Mouse (Mus musculus) G1E (cell line): Measurements from ENCODE around the gene Ssh2. TPM values are rescaled to one million over a fixed set of nuclear protein-coding genes. Genes with fewer than 3 reads are reported as not detected.
A peak's percentile ranks its signal among the peaks of the same experiment; 100 is the strongest.

Experiments used
- ATAC-seq: 2 replicates; pipeline ENCODE4 v1.8.0; 2016; ENCODE audit warnings: mild to moderate bottlenecking; ENCODE audit not compliant: insufficient number of reproducible peaks, poor library complexity, low FRiP score, severe bottlenecking; ENCODE audit errors: extremely low read depth
- DNase-seq: peaks from one replicate; pipeline ENCODE4 v3.0.0; 2012; ENCODE audit warnings: low spot score
- H3K27me3 ChIP-seq: 2 replicates; pipeline ENCODE4 v1.6.1; 2012; ENCODE audit warnings: mild to moderate bottlenecking, low read length, inconsistent platforms; ENCODE audit not compliant: insufficient read depth
- H3K36me3 ChIP-seq: replicated peaks from 2 replicates; pipeline ENCODE3; 2012; ENCODE audit warnings: mild to moderate bottlenecking, inconsistent platforms
- H3K4me1 ChIP-seq: 2 replicates; pipeline ENCODE4 v1.6.1; 2012; ENCODE audit warnings: low read depth, low read length, inconsistent platforms, mixed read lengths; ENCODE audit not compliant: insufficient read depth
- H3K4me3 ChIP-seq: 2 replicates; pipeline ENCODE4 v1.5.1; 2012; ENCODE audit warnings: low read depth, mild to moderate bottlenecking, inconsistent platforms, low read length, moderate library complexity, mixed read lengths
- H3K9me3 ChIP-seq: replicated peaks from 2 replicates; pipeline ENCODE4 v1.6.1; 2012; ENCODE audit warnings: inconsistent platforms
- CTCF ChIP-seq: IDR thresholded peaks from 2 replicates; pipeline ENCODE4 v1.5.1; 2012; ENCODE audit warnings: low read depth, low read length, inconsistent platforms, mixed read lengths
- GATA1 ChIP-seq: IDR thresholded peaks from 2 replicates; pipeline ENCODE4 v1.6.1; 2012; ENCODE audit warnings: borderline replicate concordance, low read length, inconsistent platforms, mixed read lengths
- GATA2 ChIP-seq: IDR thresholded peaks from 2 replicates; pipeline ENCODE4 v1.6.1; 2012; ENCODE audit warnings: low read depth, low read length, inconsistent platforms, borderline replicate concordance
- POLR2AphosphoS5 ChIP-seq: IDR thresholded peaks from 2 replicates; pipeline ENCODE4 v1.6.1; 2012; ENCODE audit warnings: low read depth, low read length, inconsistent platforms; ENCODE audit not compliant: insufficient replicate concordance
- TAL1 ChIP-seq: conservative IDR thresholded peaks from 2 replicates; pipeline ENCODE4 v1.6.1; 2012; ENCODE audit warnings: low read depth, low read length, inconsistent platforms, mixed read lengths
- polyA plus RNA-seq: library from polyadenylated mRNA; stranded (reverse); fragments of >175 nt; gene quantifications from 2 replicates; pipeline ENCODE4 v1.2.3, GENCODE M21; 2012
- total RNA-seq, 2 experiments: library from RNA; stranded (forward) in 1 of 2; stranded (reverse) in 1 of 2; fragments of 200-1000 nt in 1 of 2; fragments of >200 nt in 1 of 2; fragmentation: Nextera tagmentation in 1 of 2; gene quantifications; 2 replicates each; pipeline ENCODE4 v1.2.3; 2014 to 2017

Ssh2 gene
- total and polyA plus RNA-seq, 3 experiments, result 15.1 to 34.6 (median 25.0) TPM

DNA sequence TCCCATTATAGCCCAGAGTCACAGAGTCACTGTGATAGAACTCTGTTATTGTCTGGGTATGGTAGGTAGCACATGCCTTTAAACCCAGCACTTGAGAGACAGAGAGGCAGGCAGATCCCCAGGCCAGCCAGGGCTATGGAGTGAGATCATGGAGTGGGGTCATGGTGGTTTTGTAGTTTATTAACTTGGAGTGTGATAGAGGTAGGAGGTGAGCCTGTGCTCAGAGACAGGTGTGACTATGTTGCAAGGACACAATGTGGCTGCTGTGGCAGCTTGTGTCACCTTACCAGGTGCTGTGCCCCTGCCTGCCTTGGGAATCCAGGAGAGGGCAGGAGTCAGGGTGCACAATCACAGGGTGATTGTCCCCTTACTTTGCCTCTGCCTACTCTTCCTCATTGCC, 279.4 kb downstream of the Ssh2 start:
- Histone ChIP-seq H3K9me3 (no peaks in the 10 kb centered on the region), H3K36me3 (peaks cover 50% of the 10 kb centered on the region), H3K4me3 (no peak overlapping the region), H3K4me1 (peaks cover 77% of the 10 kb centered on the region), H3K27me3 (peaks cover 5% of the 10 kb centered on the region)
- DNase-seq (no peak), ATAC-seq (no peak)
- TF ChIP-seq CTCF (no peak), GATA1 (no peak), GATA2 (no peak), TAL1 (no peak), POLR2AphosphoS5 (no peak)

DNA sequence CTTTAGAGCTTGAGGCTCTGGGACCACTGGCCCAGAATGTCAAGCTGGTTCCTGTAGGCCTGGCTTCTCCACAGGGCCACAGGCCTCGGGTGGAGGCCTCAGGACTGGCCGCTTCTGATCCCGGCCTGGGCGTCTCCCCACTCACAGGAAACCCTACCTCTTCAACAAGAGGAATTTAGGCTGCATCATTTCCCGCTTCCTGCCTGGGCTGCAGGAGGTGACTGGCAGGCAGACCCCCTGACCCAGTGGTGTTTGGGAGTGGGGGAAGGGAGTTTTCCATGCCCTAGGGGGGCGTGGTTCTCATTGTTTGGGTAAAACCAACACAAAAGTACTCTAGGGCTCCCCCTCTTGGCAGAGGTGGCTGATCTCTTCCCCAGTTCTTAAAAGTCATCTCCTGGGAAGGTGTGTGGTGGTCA, 281.3 kb downstream of the Ssh2 start:
- ATAC-seq (no peak), DNase-seq (peak; percentile 52)
- Histone ChIP-seq H3K27me3 (no peaks in the 10 kb centered on the region), H3K9me3 (no peaks in the 10 kb centered on the region), H3K4me1 (peaks cover 64% of the 10 kb centered on the region), H3K36me3 (peaks cover 68% of the 10 kb centered on the region), H3K4me3 (no peak overlapping the region)
- TF ChIP-seq POLR2AphosphoS5 (no peak), CTCF (no peak), GATA1 (no peak), GATA2 (no peak), TAL1 (no peak)

DNA sequence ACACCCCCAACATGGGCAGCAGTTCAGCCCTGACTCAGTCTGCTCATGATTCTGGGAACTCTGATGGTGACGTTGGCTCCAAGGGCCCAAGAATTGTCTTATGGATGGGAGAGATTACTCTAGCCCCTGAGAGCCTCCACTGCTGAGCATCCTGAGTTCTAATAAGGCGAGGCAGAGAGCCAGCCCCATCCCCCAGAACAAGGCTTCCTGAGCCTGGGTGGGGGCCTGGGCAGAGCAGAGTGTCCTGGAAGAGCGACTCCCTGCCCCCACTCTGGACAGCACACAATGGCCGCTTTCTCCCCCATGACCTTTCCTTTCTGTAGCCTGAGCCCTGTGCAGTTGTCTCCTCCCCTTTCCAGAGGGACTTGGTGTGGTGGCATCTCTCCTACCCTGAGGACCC, 281.8 kb downstream of the Ssh2 start:
- peaks cover 73% of the 10 kb centered on the region for H3K36me3 ChIP-seq
- no peak for TF ChIP-seq CTCF
- TF ChIP-seq GATA1, result no peak
- TF ChIP-seq GATA2, result no peak
- TF ChIP-seq POLR2AphosphoS5, result no peak
- no peak for TF ChIP-seq TAL1
- no peak for ATAC-seq
- H3K27me3 ChIP-seq, result no peaks in the 10 kb centered on the region
- H3K4me1 ChIP-seq, result peaks cover 59% of the 10 kb centered on the region
- no peak for DNase-seq
- no peak overlapping the region for H3K4me3 ChIP-seq
- H3K9me3 ChIP-seq, result no peaks in the 10 kb centered on the region

DNA sequence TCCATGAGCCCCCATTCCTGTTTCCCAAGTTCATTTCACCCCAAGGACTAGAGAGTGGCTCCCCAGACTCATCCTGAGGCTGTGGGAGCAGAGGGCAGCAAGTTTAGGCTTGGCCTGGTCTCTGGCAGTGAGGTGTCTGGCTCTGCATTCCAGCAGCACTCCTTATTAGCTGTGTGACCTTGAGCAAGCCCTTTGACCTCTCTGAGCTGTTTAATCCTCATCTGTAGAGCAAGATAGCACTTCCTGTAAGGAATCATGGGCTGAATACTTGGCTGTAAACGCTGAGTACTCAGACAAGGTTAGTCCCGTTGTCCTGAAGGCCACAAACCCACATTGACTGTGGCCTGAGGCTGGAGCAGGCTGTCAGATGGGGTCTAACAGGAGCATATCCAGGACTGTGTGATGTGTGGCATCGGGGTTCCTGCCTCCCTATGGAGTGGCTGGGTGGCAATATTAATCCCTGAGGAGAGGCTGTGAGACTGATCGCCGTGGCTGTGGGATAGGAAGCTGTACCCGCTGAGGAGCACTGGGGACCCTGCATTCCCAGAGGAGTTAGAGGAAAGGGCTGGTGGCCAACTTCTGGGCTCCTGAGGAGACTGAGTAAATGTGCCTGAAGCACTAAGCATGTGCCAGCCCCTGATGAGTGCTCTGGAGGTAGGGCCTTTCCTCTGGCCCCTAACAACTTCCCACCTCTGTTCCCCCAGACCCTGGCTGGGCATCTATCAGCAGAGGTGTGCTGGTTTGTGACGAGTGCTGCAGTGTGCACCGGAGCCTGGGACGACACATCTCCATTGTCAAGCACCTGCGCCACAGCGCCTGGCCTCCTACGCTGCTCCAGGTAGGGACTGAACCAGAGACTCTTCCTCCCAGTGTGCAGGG, 282.4 kb downstream of the Ssh2 start:
- TF ChIP-seq GATA2 (no peak), POLR2AphosphoS5 (no peak), TAL1 (no peak), CTCF (no peak), GATA1 (no peak)

DNA sequence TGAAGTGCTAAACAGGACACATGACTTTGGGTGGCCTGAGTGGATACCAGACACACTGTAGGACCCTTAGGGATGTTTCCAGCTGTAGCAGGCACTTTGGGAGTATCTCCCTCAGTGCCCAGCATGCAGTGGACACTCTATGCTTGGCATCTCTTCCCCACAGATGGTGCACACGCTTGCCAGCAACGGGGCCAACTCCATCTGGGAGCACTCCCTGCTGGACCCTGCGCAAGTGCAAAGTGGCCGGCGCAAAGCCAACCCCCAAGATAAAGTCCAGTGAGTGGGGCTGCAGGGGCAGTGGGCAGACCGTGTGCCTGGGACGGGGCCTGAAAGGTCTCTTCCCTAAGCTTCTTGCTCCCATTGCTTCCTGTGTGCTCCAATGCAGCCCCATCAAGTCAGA, 283.3 kb downstream of the Ssh2 start:
- ATAC-seq, result no peak
- peaks cover 88% of the 10 kb centered on the region for H3K36me3 ChIP-seq
- TF ChIP-seq CTCF, result no peak
- no peak for TF ChIP-seq GATA1
- TF ChIP-seq TAL1, result no peak
- no peak for TF ChIP-seq POLR2AphosphoS5
- no peak for TF ChIP-seq GATA2
- peaks cover 54% of the 10 kb centered on the region for H3K4me1 ChIP-seq
- no peak overlapping the region for H3K4me3 ChIP-seq
- H3K9me3 ChIP-seq, result no peaks in the 10 kb centered on the region
- DNase-seq, result no peak
- H3K27me3 ChIP-seq, result no peaks in the 10 kb centered on the region

More for the DNA sequence above, 282.4 kb downstream of the Ssh2 start:
- ATAC-seq (no peak), DNase-seq (no peak)
- Histone ChIP-seq H3K27me3 (no peaks in the 10 kb centered on the region), H3K4me1 (peaks cover 61% of the 10 kb centered on the region), H3K4me3 (no peak overlapping the region), H3K9me3 (no peaks in the 10 kb centered on the region), H3K36me3 (peaks cover 79% of the 10 kb centered on the region)

GRCm38 (mm10) chr11:77500361-77501325, 284.6 kb downstream of the Ssh2 start:
- ATAC-seq, result no peak
- H3K9me3 ChIP-seq, result no peaks in the 10 kb centered on the region
- peaks cover 92% of the 10 kb centered on the region for H3K36me3 ChIP-seq
- H3K4me3 ChIP-seq, result no peak overlapping the region
- peaks cover 41% of the 10 kb centered on the region for H3K4me1 ChIP-seq
- TF ChIP-seq CTCF, result no peak
- no peak for TF ChIP-seq GATA1
- TF ChIP-seq GATA2, result no peak
- TF ChIP-seq POLR2AphosphoS5, result no peak
- no peak for TF ChIP-seq TAL1
- H3K27me3 ChIP-seq, result no peaks in the 10 kb centered on the region
- no peak for DNase-seq

DNA sequence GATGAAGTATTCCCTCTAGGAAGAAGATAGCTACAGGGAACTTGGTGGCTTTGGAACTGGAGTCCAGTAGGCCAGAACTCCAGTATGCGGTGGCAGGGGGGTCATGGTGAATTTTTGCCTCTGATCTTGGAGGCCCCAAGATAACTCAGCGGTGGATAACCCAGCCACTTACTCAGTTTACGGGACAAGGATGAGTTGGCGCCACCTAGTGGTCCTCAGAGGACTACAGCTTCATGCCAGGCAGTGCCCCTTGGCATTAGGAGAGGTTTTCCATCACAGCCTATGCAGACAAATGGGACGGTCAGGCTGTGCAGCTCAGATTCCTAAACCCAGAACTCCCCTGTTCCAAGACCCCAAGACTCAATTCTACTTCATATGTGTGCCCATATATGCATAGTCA, 285.3 kb downstream of the Ssh2 start:
- peak; percentile 84 for TF ChIP-seq CTCF
- TF ChIP-seq TAL1, result no peak
- no peak for TF ChIP-seq GATA1
- TF ChIP-seq GATA2, result no peak
- Histone ChIP-seq H3K9me3 (no peaks in the 10 kb centered on the region), H3K27me3 (no peaks in the 10 kb centered on the region), H3K36me3 (peaks cover 95% of the 10 kb centered on the region), H3K4me1 (peaks cover 34% of the 10 kb centered on the region), H3K4me3 (no peak overlapping the region)
- ATAC-seq, result no peak
- peak; percentile 54 for DNase-seq
